Mouse (Mus musculus) retina, adult 2 months (tissue): ENCODE measurements around the gene Slc2a5.
A peak's percentile ranks its signal among the peaks of the same experiment; 100 is the strongest.

Source experiments
- DNase-seq: peaks from one replicate; pipeline ENCODE4 v3.0.0-alpha.2; 2012; ENCODE audit warnings: low read depth, low spot score

The Slc2a5 gene

DNA sequence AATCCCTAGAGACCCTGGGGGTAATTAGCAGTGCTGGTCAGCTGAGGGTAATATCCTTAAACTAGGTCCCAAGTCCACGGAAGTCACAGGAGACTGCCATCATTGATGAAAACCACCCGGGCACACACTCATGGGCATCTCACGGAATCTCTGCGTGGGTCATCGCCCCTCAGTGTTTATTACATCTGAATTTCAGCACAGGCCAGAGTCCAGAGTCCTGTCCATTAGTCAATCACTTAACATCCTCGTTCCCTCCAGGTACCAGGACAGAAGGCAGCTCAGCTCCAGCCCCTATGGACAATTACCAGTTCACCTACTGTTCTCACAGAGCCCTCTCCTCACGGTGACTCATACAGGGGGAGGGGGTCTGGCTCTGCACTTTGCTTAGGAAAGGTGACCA, 16.3 kb upstream of the Slc2a5 start:
- no peak for DNase-seq

DNA sequence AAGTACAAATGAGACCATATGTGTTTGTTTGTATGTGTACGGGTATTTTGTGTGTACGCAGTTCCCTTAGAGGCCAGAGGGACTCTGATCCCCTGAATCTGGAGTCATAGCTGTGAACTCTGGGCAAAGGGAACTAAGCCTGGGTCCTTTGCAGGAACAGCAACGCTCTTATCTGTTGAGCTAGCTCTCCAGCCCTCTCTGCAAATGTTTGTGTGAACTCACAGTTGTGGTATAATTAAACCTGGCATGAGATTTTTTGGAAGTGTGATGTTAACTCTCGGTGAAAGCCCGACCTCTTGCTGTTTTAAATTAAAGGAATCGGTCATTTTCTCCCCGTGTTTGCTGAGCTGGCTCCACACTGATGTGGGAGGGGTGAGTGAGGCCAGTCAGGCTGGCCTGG, 13.4 kb upstream of the Slc2a5 start:
- no peak for DNase-seq

DNA sequence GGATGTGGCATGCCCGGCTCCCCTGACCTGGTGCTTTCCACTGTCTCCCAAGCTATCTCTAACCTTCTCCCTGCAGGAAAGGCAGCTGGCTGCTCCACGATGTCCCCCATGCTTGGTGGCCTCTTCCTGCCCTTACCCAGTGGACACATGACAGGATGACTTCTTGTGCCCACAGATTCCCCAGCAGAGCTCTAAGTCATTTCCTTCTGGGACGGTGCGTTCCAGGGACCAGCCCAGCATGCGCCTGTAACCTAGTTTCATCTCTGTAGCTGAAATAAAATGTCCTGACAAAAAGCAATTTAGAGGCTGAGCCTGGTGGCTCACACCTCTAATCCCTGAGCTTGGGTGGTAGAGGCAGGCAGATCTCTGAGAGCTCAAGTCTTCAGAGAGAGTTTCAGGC, 12.4 kb upstream of the Slc2a5 start:
- no peak for DNase-seq

DNA sequence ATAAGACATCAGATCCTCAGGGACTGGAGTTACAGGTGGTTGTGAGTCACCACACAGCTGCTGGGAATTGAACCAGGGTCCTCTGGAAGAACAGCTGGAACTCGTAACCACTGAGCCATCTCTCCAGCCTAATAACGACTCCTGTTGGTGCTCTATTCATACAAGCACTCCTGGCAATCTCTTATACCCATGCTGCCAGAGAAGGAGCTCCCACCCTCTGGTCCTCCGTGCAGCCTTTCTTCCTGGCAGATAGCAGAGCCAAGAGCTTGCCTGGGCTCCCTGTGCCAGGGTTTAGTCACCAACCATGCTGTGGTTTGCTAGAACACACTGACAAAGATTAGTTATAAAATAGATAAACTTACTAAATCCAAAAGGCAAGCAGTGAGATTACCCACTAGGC, 9.4 kb upstream of the Slc2a5 start:
- DNase-seq = no peak

DNA sequence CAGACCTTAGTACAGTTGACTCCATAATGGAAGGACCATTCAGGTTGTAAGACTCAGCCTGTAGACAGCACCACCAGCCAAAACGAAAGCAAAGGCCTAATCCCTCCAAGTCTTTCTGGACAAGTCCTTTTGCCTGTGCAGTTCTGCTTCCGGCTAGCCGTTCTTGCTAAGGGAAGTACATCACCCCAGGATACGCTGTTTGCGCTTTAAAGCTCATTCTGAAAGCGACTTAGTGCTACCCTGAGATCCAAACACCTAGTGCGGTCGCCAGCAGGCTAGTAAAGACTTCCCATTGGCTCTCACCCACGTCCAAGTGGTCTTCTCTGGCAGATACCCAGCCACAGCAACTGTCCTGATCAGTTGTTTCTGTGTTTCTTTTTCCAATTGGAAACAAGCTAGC, 8.7 kb upstream of the Slc2a5 start:
- DNase-seq = no peak

DNA sequence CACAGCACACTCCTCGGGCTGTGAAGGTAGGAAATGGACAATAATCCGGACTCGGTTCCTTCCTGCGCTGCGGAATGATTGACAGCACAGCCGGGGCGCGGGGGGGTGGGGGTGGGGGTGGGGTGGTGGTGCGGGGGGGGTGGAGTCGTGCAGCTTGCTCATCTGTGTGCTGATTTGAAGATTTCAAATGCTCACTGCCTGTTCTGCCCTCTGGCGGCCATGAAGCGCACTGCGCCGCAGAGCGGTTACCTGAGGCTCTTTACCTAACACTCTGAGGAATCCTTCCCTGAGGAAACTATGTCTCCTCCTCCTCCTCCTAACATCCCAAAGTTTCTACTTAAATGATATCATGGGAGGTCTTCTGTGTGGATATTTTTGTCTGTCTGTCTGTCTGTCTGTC, 6.2 kb upstream of the Slc2a5 start:
- DNase-seq = peak; percentile 25

DNA sequence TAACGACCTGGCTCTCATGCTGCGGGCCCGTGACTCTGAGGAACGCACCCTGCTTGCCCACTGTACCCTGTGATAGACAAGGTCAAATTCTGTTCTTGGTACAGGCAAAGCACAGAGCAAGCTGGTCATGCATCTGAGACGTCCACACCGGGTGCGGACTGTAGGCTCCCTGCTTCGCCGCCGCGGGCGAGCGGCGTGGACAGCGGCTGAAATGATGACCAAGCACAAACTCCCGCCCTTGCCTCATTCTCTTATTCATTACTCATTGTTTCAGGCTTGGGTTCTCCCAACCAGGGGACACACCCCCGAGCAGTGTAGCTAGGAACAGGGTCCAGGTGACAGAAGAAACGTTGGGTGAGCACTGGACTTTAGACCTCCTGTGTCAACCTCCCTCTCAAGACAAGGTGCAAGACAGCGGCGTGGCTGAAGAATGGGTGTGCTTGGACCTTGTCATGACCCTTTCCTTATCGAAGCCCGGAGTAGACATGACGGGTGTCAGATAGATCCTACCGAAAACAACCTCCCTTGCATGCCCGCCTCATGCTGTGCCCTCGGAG, 4.5 kb upstream of the Slc2a5 start:
- no peak for DNase-seq

DNA sequence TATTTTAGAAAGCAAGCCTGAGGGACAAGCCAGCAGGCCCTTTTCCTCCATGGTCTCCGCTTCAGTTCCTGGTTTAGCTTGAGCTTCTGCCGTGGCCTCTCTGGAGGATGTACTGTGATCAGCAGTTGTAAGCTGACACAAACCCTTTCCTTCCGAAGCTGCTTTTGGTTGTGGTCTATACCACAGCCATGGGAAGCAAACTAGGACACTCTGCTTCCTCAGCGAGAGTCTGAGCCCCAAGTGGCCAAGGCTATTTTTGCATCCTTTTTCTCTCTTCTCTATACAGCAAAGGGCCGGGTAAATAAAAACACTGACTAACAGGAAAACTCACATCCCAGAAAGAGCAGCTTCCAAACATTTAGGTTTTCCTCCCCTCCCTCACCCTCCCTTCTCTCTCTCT, 1.8 kb upstream of the Slc2a5 start:
- DNase-seq = no peak

DNA sequence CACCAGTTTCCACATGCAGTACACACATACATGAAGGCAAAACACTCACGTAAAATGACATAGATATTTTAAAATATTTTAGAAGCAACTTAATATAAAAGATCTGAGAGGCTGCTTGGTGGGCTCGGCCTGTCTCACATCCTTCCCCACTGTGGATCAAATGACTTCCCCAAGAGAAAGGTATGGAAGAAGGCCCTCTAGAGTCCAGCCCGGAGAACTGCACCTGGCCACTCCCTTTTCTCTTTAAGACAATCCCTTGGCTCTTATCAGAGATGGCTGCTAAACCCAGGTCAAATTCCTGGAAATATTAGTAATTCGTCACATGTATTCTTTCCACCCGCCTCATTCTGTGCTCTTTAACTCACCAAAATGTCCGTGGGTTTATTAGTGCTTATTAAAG, 920 bp upstream of the Slc2a5 start:
- no peak for DNase-seq

DNA sequence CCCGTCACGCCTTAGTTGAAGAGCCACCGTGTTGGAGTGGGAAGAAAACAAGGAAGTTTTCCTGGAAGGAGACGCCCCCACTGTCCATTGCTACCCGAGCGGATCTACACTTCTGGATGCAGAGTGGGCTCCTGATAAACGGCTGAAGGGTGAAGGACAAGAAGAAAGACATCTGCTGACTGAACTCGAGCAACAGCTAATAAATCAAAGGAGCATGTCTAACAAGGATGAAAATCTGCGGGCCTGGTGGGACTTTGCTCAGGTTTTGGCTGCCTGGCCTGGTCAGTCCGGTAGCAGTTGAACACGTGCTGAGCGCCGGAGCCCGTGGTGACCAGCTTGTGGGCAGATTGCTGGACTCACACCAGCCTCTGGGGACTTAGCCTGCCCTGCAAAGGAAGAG, 557 bp downstream of the Slc2a5 start:
- DNase-seq = no peak

DNA sequence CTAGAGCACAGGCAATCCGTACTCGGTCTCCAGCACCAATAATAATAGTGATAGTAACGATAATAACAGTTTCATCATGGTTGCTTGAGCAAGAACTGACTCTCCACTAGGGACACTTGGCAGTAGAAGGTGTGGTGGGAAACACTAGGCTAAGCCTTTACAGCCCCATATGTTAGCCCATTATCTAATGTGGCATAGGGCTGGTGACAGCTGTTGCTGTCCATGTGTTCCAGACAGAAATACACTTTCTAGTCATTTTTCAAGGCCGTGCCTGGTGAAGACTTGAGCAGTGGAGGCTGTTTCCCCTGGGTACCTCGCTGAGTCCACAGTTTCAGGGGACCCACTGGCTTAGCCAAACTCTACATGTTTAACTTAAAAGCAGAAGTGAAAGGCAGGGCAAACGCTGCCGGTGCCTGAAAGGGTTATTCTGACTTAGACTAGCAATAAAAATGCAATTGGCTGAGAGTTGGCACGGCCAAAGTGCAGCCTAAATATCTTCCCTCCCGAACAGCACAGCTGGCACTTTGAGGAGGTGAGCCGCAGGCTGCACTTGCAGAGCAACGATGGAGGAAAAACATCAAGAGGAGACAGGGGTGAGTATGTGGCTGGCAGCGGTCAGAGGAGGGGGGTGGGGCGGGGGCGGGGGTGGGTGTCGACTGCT, 1.2 kb downstream of the Slc2a5 start:
- DNase-seq = no peak

DNA sequence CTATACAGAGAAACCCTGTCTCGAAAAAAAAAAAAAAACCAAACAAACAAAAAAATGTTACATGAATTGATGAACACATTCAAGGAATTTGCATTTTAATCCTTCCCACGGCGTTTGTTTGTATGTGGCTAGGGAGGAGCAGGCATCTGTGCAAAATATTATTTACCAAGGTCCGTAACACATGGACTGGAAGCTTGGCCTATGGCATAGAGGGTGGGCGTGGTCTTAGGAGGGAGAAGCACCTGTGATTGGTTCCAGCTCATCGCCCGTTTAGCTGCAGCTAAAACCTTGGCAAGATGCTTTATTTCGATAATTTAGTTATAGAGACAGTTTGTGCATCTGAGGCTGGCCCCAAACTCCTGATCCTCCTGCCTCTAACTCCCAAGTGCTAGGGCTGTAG, 2.3 kb downstream of the Slc2a5 start:
- DNase-seq = no peak

DNA sequence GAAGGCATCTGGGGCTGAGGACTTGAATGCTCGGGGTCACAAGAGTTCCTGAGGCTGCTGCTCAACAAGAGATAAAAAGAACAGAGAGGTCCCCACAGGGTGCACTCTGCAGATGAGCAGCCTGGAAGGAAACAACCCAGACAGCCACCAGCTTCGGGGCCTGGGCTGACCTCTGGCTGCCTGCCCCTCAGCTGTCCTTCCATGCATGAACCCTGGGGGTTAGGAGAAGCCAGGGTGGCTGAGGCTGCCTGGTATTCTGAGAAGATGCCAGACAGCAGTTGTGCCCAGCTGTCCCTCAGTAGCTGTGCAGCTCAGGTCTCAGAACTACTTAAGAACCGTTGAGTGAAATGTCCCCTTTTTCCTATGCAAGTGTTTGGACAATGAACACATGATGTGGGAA, 3.4 kb downstream of the Slc2a5 start:
- DNase-seq = no peak

DNA sequence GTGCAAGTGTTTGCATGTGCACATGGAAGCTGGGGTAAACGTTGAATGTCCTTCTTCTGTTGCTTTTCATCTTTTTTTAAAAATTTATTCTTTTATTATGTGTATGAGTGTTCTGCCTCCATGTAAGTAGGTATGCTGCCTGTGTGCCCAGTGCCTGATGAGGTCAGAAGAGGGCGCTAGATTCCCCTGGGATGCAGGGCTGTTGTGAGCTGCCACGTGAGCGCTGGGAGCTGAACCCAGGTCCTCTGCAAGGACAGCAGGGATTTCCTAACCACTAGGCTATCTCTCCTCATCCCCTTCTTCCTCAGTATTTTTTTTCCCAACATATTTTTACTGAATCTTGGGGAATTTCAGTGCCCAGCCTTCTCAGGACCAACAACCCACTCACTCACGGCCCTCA, 7.3 kb downstream of the Slc2a5 start:
- DNase-seq = no peak

DNA sequence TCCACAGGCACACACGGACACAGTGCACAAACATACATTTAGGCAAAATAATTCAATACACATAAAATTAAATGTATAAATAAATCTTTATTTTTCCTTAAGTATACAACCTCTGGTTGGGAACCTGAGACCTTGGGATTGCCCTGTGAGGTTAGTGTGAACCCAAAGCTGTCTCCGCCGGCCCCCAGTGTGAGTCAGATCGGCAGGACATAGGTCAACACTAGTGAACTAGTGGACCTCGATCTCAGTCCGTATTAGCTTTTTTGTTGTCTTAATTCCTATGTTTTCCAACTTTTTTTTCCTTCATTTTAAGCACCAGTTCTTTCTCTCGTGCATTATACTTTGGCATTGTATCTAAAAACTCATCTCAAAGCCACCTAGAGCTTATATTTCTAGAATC, 8.8 kb downstream of the Slc2a5 start:
- DNase-seq = no peak

DNA sequence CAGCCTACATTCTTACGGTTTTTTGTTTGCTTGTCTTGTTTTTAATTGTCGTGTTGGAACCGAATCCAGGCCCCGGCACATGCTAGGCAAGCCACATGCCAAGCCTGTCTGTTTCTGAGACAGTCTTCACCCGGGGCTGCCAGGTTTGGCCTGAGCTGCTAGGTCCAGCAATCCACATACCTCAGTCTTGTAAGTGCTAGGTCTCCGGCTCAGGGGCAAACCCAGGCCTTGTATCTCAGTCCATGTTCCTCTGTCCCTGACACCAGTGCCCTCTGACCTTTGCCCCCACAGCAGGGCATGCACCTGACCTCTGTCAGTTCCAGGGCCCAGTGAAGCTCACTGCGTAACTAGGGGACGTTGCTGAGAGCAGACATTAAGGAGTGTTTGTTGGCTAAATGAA, 9.5 kb downstream of the Slc2a5 start:
- no peak for DNase-seq

DNA sequence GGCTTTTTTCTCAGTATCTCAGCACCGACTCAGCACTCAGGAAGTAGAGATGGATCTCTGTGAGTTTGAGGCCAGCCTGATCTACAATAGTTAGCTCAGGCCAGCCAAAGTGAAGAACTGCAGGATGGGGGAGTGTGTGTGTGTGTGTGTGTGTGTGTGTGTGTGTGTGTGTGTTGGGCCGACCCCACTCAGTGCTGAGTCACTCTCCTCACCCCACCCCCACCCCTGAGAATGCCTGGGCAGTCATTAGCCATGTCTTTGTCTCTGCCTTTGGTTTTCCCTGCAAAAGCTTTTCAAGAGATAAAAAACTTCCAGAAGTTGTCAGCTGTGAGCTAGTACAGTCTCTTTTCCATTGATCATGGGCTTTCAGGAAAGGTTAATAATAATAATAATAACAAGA, 11.6 kb downstream of the Slc2a5 start:
- no peak for DNase-seq

DNA sequence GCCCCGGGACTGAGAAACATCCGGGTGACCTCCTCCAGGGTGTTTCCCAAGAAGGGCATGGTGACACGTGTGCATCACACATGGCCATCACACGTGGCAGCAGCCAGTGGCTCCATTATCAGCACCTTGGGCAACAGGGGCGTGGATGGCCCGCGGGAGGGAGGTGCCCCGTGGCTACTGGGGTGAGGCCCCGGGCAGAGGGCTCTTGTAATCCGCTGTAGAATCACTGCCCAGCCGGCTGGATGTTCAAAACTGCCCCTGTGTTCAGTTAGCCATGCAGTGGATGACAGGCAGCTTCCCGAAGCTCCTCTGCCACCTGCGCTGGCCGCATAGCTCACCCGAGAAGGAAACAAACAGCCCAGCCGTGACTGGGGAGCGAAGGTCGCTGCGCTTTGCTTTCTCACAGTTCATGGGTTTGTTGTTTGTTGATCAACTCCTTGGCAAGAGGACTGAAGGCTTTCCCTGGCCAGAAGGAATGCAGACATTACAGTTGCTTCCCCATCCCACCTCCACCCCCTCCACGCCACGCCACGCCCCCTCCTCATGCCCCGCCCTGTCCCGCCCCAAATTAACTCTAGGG, 13.7 kb downstream of the Slc2a5 start:
- no peak for DNase-seq

DNA sequence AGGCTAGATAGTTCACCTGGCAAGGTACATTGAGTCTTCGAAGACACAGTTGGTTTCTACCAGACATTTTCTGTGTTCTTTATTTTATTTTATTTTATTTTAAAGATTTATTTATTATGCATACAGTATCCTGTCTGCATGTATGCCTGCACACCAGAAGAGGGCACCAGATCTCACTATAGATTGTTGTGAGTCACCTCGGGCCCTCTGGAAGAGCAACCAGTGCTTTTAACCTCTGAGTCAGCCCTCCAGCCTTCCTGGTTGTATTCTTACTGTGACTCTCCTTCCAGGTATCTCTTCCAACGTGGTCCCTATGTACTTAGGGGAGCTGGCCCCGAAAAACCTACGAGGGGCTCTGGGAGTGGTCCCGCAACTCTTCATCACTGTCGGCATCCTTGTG, 16.2 kb downstream of the Slc2a5 start:
- DNase-seq = no peak

DNA sequence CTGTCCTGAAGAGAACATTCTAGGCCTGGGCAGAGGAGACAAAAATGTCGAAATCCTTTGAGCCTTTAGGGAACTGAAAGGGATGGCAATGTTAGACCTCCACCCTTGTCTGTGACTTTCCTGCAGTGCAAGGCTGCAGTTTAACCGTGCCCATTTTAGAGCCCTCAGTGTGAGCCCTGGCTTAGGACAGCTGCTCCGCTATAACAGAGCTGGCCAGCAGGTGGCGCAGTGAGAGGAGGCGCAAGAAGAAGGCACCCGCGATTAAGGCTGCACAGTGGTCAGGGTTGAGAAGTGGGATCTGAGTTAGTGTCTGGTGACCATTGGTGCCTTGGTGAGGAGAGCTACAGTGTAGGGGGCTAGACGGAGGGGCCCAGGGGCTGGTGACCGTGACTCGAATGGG, 17.6 kb downstream of the Slc2a5 start:
- DNase-seq = peak; percentile 53

DNA sequence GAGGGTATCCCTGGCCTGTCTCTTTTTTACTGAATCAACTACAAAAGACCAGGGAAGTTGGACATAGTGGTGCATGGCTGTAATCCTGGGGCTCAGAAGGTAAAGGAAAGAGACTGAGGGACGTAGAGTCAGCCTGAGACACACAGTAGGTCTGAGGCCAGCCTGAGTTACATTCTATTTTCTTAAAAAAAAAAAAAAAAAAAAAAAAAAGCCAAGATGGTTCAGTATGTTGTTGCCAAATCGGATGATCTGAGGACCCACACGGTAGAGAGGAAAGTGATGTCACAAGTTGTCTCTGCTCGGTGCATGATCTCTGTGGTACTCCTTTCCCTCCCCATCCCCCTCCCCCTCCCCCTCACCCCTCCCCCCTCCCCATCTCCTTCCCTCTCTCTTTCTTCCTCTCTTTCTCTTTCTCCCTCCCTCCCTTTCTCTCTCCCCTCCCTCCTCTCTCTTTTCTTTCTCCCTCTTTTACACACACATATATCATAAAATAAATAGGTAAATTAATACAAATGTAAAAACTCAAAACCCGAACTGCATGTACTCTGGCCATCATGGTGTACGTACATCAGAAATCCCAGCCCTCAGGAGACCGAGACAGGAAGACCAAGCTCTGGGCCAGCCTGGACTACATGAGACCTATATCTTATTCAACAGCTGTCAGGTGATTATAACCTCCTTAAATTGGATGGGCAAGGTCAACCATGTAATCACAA, 18.4 kb downstream of the Slc2a5 start:
- DNase-seq = no peak

DNA sequence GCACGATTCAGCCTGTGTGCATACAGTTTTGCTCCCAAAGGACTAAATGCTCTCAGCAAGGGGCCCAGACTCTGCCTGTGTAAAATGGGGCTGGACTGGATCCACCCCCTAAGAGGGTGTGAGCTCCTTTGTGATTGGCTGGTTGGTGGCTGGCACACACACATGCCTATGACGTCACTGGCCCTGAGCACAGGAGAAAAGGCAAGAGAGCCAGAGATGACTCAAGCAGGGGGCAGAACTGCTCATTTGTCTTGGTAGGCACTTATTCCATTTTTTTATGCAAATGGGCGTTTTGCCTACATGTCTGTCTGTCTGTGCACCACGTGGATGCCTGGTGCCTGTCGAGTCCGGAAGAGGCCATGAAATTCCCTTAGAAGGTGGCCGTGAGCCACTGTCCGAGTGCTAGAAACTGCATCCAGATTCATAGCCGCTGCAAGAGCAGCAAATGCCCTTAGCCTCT, 19.0 kb downstream of the Slc2a5 start:
- DNase-seq = no peak

DNA sequence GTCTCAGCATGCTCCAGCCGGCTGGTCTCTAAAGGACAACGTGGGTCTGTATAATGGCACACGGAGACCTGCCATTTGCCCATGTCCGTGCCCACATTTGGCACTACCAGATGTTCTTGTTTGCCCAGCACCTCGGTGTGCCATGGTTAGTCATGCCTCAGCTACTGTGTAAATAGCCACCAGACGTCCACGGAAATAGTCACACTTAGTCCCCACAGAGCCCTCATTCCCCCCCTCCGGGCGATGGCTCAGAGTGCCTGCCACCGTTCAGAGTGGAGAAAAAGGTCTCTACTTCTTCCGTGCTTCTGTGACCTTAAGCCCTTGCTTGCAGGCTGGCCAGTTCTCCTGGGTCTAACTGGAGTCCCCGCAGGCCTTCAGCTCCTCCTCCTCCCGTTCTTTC, 20.0 kb downstream of the Slc2a5 start:
- DNase-seq = no peak
